Mouse (Mus musculus) intestine, embryonic 16.5 days (tissue): ENCODE measurements around the gene Cherp. TPM values are rescaled to one million over a fixed set of nuclear protein-coding genes. Genes with fewer than 3 reads are reported as not detected.

ENCODE experiments used
- ATAC-seq: fragments of 200-750 bp; cut with Nextera tagmentation; 2 replicates; pipeline ENCODE4 v1.8.0; 2017; ENCODE audit warnings: moderate TSS enrichment, moderate library complexity
- H3K27ac ChIP-seq: fragments of 300-500 bp; sonication (generic); 2 replicates; pipeline ENCODE4 v1.5.1; 2014; ENCODE audit warnings: mild to moderate bottlenecking, low read length
- H3K27me3 ChIP-seq: fragments of 300-500 bp; sonication (generic); replicated peaks from 2 replicates; pipeline ENCODE4 v1.6.1; 2014; ENCODE audit warnings: low read length, control low read depth, mixed read lengths; ENCODE audit not compliant: control insufficient read depth, insufficient read depth
- H3K36me3 ChIP-seq: fragments of 300-500 bp; sonication (generic); 2 replicates; pipeline ENCODE4 v1.6.1; 2014; ENCODE audit warnings: low read length, control low read depth; ENCODE audit not compliant: control insufficient read depth, insufficient read depth
- H3K4me1 ChIP-seq: fragments of 300-500 bp; sonication (generic); 2 replicates; pipeline ENCODE4 v1.6.1; 2014; ENCODE audit warnings: low read length, control low read depth, mixed read lengths; ENCODE audit not compliant: control insufficient read depth, insufficient read depth
- H3K4me2 ChIP-seq: fragments of 300-500 bp; sonication (generic); 2 replicates; pipeline ENCODE4 v1.6.1; 2014; ENCODE audit warnings: low read depth, low read length, control low read depth
- H3K4me3 ChIP-seq: fragments of 300-500 bp; sonication (generic); 2 replicates; pipeline ENCODE4 v1.5.1; 2014; ENCODE audit warnings: mild to moderate bottlenecking, low read length
- H3K9ac ChIP-seq: fragments of 300-500 bp; sonication (generic); 2 replicates; pipeline ENCODE4 v1.6.1; 2014; ENCODE audit warnings: low read depth, low read length
- H3K9me3 ChIP-seq: fragments of 300-500 bp; sonication (generic); 2 replicates; pipeline ENCODE4 v1.6.1; 2016; ENCODE audit warnings: low read length, control low read depth; ENCODE audit not compliant: control insufficient read depth
- WGBS: fragments of 180-500 bp; shearing (Covaris S2); extraction: QIAGEN DNeasy Blood & Tissue Kit; methylation state at CpG from one replicate; pipeline ENCODE4 v1.1.7; 2014; 5-methylcytosine and 5-hydroxymethylcytosine counted together
- polyA plus RNA-seq: library from polyadenylated mRNA; unstranded; fragments of >200 nt; fragmentation: Nextera tagmentation; extraction: Ambion mirVana; gene quantifications from 2 replicates; pipeline ENCODE4 v1.2.1, GENCODE M21; 2015

Cherp gene
- polyA plus RNA-seq, 1 experiment from 2014 or later = 47.9 TPM

GRCm38 (mm10) chr8:72487014-72487413 lies 12.0 kb upstream of the Cherp start:
- Histone ChIP-seq H3K9me3 (no peaks in the 10 kb centered on the region), H3K4me3 (no peak overlapping the region), H3K9ac (no peak overlapping the region), H3K4me1 (peaks cover 20% of the 10 kb centered on the region), H3K27me3 (no peaks in the 10 kb centered on the region), H3K27ac (no peak overlapping the region), H3K4me2 (no peak overlapping the region), H3K36me3 (peaks cover 20% of the 10 kb centered on the region)
- no peak for ATAC-seq

GRCm38 (mm10) chr8:72485456-72486199 lies 10.6 kb upstream of the Cherp start:
- WGBS = 82% methylated on average over 6 of the region's 6 CpGs

GRCm38 (mm10) chr8:72470684-72471083 lies 4.3 kb downstream of the Cherp start:
- no peak overlapping the region for H3K4me2 ChIP-seq
- peaks cover 7% of the 10 kb centered on the region for H3K4me1 ChIP-seq
- H3K36me3 ChIP-seq = peaks cover 44% of the 10 kb centered on the region
- no peak for ATAC-seq
- no peak overlapping the region for H3K27ac ChIP-seq
- H3K27me3 ChIP-seq = no peaks in the 10 kb centered on the region
- WGBS = 95% methylated on average over 7 of the region's 7 CpGs
- no peak overlapping the region for H3K4me3 ChIP-seq
- no peaks in the 10 kb centered on the region for H3K9me3 ChIP-seq
- no peak overlapping the region for H3K9ac ChIP-seq

More at GRCm38 (mm10) chr8:72485456-72486199, 10.6 kb upstream of the Cherp start:
- H3K9ac ChIP-seq = no peak overlapping the region
- peaks cover 12% of the 10 kb centered on the region for H3K4me1 ChIP-seq
- peaks cover 20% of the 10 kb centered on the region for H3K36me3 ChIP-seq
- no peak for ATAC-seq
- H3K9me3 ChIP-seq = no peaks in the 10 kb centered on the region
- H3K4me3 ChIP-seq = no peak overlapping the region
- H3K4me2 ChIP-seq = no peak overlapping the region
- no peaks in the 10 kb centered on the region for H3K27me3 ChIP-seq
- no peak overlapping the region for H3K27ac ChIP-seq

GRCm38 (mm10) chr8:72469984-72470383 lies 5.0 kb downstream of the Cherp start:
- no peak for ATAC-seq
- H3K27ac ChIP-seq = no peak overlapping the region
- 92% methylated on average over 8 of the region's 8 CpGs for WGBS

GRCm38 (mm10) chr8:72469243-72469642 lies 5.8 kb downstream of the Cherp start:
- ATAC-seq = no peak

More at GRCm38 (mm10) chr8:72469984-72470383, 5.0 kb downstream of the Cherp start:
- H3K36me3 ChIP-seq = peaks cover 50% of the 10 kb centered on the region
- H3K4me1 ChIP-seq = peaks cover 7% of the 10 kb centered on the region
- H3K9ac ChIP-seq = no peak overlapping the region
- no peak overlapping the region for H3K4me3 ChIP-seq
- H3K27me3 ChIP-seq = no peaks in the 10 kb centered on the region
- H3K9me3 ChIP-seq = no peaks in the 10 kb centered on the region
- H3K4me2 ChIP-seq = no peak overlapping the region

GRCm38 (mm10) chr8:72464211-72464610 lies 10.8 kb downstream of the Cherp start:
- H3K4me1 ChIP-seq = no peaks in the 10 kb centered on the region
- H3K27ac ChIP-seq = no peak overlapping the region

More at GRCm38 (mm10) chr8:72469243-72469642, 5.8 kb downstream of the Cherp start:
- peaks cover 55% of the 10 kb centered on the region for H3K36me3 ChIP-seq
- peaks cover 7% of the 10 kb centered on the region for H3K4me1 ChIP-seq
- H3K9me3 ChIP-seq = no peaks in the 10 kb centered on the region
- no peak overlapping the region for H3K9ac ChIP-seq
- no peaks in the 10 kb centered on the region for H3K27me3 ChIP-seq
- H3K4me3 ChIP-seq = no peak overlapping the region
- H3K27ac ChIP-seq = no peak overlapping the region
- no peak overlapping the region for H3K4me2 ChIP-seq
- 86% methylated on average over 2 of the region's 2 CpGs for WGBS

GRCm38 (mm10) chr8:72459881-72460533 lies 15.0 kb downstream of the Cherp start:
- Histone ChIP-seq H3K9me3 (no peaks in the 10 kb centered on the region), H3K27ac (no peak overlapping the region), H3K4me3 (no peak overlapping the region), H3K27me3 (no peaks in the 10 kb centered on the region), H3K4me1 (no peaks in the 10 kb centered on the region), H3K36me3 (peaks cover 51% of the 10 kb centered on the region), H3K9ac (no peak overlapping the region), H3K4me2 (no peak overlapping the region)
- WGBS = 88% methylated on average over 4 of the region's 4 CpGs
- no peak for ATAC-seq

More at GRCm38 (mm10) chr8:72464211-72464610, 10.8 kb downstream of the Cherp start:
- Histone ChIP-seq H3K27me3 (no peaks in the 10 kb centered on the region), H3K9ac (no peak overlapping the region), H3K36me3 (peaks cover 78% of the 10 kb centered on the region), H3K4me3 (no peak overlapping the region), H3K9me3 (no peaks in the 10 kb centered on the region), H3K4me2 (no peak overlapping the region)
- ATAC-seq = no peak
- WGBS = 91% methylated on average over 10 of the region's 10 CpGs

GRCm38 (mm10) chr8:72458457-72458856 lies 16.6 kb downstream of the Cherp start:
- Histone ChIP-seq H3K9me3 (peaks cover 5% of the 10 kb centered on the region), H3K36me3 (peaks cover 44% of the 10 kb centered on the region), H3K4me1 (no peaks in the 10 kb centered on the region), H3K27ac (no peak overlapping the region), H3K27me3 (no peaks in the 10 kb centered on the region), H3K4me3 (no peak overlapping the region), H3K4me2 (no peak overlapping the region), H3K9ac (no peak overlapping the region)
- no peak for ATAC-seq
- 82% methylated on average over 6 of the region's 6 CpGs for WGBS

GRCm38 (mm10) chr8:72457806-72458205 lies 17.2 kb downstream of the Cherp start:
- no peaks in the 10 kb centered on the region for H3K4me1 ChIP-seq
- peaks cover 42% of the 10 kb centered on the region for H3K36me3 ChIP-seq
- H3K4me2 ChIP-seq = no peak overlapping the region
- peaks cover 7% of the 10 kb centered on the region for H3K9me3 ChIP-seq
- no peaks in the 10 kb centered on the region for H3K27me3 ChIP-seq
- WGBS = 89% methylated on average over 3 of the region's 3 CpGs
- no peak overlapping the region for H3K4me3 ChIP-seq
- no peak overlapping the region for H3K9ac ChIP-seq
- no peak overlapping the region for H3K27ac ChIP-seq
- ATAC-seq = no peak
